ENCODE assay signal across 24 mouse cellular contexts in the genomic region with DNA sequence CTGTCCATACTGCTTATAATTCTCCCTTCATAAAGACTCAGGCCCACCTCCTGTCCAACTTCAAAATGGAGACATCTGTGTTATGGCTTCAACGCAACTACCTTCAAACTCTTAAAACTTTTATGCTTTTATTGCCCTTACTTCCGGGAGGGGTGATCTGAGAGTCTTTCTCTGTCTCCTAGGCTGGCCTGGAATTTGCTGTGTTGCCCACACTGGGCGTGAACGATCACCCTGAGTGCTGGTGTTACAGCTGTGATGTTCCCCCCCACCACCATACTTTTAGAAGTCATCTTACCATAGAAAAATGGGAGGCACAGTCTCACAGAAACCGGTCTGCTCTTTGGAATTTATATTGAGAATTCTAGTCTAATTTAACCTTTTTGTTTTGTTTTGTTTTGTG.
"Had no signal": no experiment of that assay in that cellular context is flagged by ENCODE, and none has a peak within 500 bp of the region (broad histone marks: within the 10 kb centered on the region; RNA-seq: fewer than 3 reads in every experiment).

No protein-coding gene starts in this region.

- H3K36me3 ChIP-seq: liver, embryonic 15.5 days had no signal

- DNase-seq: gastrocnemius, adult 2 months; gastrocnemius, postnatal 14 days; gastrocnemius, postnatal 36 days; heart, adult 2 months; heart, postnatal 14 days; heart, postnatal 36 days; kidney, adult 11 months; kidney, adult 2 months; kidney, adult 9 months; kidney, postnatal 14 days; kidney, postnatal 36 days; liver; liver, embryonic 13.5 days had no signal

- H3K4me3 ChIP-seq: gastrocnemius, adult 2 months; heart, adult 2 months; heart, embryonic 13.5 days; heart, embryonic 15.5 days; hindbrain, embryonic 13.5 days; hindbrain, embryonic 15.5 days; kidney, embryonic 15.5 days; layer of hippocampus, adult 2 months; limb, embryonic 10.5 days; limb, embryonic 12.5 days; liver, embryonic 13.5 days; liver, embryonic 15.5 days had no signal

- H3K27ac ChIP-seq: heart, adult 2 months; heart, embryonic 13.5 days; heart, embryonic 15.5 days; hindbrain, embryonic 13.5 days; hindbrain, embryonic 15.5 days; hindbrain, postnatal 0 days; kidney, embryonic 15.5 days; kidney, postnatal 0 days; layer of hippocampus, adult 2 months; limb, embryonic 10.5 days; limb, embryonic 12.5 days; liver, embryonic 13.5 days; liver, embryonic 15.5 days had no signal

- H3K4me1 ChIP-seq: hindbrain, embryonic 13.5 days; hindbrain, embryonic 15.5 days; limb, embryonic 10.5 days; limb, embryonic 12.5 days had no signal

- H3K27me3 ChIP-seq: heart, embryonic 13.5 days; heart, embryonic 15.5 days; hindbrain, embryonic 13.5 days; hindbrain, embryonic 15.5 days; kidney, embryonic 15.5 days; limb, embryonic 12.5 days; liver, embryonic 13.5 days; liver, embryonic 15.5 days had no signal
